Mouse (Mus musculus) v-Abl transformed pro-B cells (cell line): ENCODE data around the gene Wwox.

Experiments used
- in situ Hi-C, 2 experiments: fragments of 400-800 bp; cut with MboI; formaldehyde crosslinking; loops; one replicate each; pipeline ENCODE4 v1.15.1; 2025; ENCODE audit not compliant: unreplicated experiment in 2 of 2

Wwox gene

DNA sequence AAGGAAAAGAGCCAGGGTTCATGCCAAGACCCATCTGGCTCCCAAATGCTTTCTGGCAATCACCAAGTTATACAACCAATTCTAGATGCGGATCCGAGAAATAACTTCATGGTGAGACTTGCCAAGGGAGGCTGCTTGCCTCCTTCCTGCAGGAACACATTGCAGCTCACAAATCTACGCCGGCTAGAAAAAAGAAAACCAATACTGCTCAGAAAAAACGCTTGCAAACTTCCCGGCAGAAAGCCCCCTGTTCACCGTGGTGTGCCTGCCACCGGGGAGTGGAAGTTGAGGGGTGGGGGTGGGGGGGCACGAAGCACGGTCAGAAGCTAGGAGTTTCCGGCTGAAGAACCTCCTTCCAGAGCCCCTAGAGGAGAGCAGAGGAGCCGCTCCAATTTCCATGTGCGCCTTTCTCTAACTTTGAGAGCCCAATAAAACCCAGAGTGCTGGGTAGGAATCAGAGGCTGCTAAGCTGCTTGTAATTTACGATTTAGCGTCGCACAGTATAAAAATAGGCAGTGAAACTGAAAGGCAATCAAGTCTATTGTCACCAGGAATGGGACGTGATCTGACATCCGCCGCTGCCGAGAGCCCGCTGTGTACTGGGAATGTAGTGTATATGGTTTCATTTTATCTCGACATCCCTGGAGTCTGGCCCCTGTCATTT, 720.4 kb downstream of the Wwox start:
- in situ Hi-C loops = no loop called here

DNA sequence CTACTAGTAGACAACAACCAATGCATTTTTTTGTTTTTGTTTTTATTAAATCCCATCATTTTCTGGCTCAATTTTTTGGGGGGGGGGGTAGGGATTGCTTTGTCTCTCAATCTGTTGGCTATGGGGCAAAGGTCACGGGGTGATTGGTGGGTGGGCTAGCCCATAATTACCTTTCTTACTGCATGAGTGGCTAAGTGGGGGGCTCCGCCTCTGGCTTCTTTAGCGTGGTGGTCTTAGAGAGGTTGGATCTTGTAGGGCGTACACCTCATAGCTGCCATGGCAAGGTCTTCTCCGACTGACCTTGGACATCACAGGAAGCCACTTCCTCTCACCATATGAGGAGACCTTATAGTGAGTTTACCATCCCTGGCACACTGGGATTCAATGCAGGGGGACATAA, 721.0 kb downstream of the Wwox start:
- in situ Hi-C loops = no loop called here

DNA sequence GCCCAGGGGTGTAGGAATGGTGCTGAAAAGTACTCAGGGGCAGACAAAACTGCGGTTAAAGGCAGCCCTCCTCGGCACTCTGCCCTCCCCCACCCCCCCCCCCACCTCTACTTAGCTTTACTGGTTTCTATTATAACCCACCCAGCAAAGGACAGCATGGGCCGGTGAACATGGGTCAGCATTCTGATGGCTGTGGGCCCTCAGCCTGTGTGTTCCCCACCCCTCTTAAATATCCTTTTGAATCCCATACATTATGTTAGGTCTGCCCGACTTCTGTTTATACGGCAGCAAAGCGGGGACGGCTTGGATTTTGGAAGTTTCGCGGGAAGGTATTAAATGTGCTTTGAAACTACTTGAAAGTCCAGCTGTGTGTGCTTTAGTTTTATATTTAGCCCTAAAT, 722.1 kb downstream of the Wwox start:
- in situ Hi-C loops = no loop called here

DNA sequence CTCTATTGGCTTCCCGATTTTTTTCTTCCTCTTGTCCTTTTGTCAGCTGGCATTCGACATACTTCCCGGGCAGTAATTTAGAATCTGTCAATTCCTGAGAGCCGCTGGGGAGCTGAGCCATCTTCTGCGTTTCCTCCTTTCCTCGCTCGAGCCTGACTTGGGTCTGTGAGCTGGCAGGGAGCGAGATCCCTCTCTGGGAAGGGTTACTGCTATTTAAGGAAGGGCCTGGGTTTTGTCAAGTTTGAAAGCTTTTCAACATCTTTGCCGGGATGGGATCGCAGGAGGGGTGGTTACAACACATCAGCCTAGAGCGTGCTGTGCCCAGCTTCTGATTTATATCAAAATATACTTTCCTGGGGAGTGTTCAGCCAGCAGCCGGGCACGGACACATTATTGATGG, 725.4 kb downstream of the Wwox start:
- in situ Hi-C loops = no loop called here

DNA sequence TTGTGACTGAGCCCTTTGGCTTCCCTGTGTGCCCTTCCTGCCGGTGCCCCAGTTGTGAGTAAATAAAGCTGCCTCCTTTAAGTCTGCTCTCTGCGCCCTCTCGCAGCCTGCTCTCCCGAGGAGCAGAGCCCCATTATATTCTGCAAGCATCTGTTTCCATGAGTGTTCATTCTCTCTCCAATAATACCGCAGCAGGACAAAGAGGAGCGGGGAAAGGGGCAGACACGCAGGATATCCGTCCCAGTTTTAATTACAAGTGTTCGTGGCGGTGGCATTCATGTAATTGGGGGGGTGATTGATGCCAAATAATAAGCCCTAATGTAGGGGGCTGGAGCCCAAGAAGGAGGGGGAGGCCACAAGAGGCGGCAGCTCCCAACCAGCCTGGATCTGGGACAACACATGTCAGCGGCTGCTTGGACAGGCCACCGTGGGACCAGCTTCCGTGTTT, 734.2 kb downstream of the Wwox start:
- in situ Hi-C loops = no loop called here

DNA sequence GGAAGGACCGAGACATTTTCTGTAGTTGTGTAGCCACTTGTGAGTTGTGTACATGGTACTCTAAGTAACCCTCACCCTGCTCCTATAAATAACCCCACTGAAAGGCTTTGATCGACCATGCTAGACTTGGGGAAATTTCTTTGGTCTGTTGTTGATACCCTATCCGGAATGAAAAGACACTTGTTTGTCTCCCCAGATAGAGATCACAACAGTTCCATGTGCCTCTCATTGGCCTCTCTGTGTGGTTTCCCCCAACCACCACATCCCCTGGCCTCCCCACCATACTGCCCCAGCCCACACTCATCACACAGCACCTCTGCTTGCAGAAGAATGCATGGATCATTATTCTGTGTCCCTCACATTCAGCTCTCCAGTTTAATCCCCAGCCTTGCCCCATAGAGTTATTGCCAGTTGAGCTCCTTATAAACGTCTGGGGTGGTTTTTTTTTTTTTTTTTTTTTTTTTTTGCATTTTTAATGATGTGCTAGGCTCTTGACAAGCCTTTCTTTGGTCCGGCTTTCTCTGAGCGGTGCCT, 746.0 kb downstream of the Wwox start:
- in situ Hi-C loops = loop anchor here (5.0 to 10.0 kb wide), 5 partner anchors 71 to 391 kb away; no protein-coding TSS in a partner anchor

DNA sequence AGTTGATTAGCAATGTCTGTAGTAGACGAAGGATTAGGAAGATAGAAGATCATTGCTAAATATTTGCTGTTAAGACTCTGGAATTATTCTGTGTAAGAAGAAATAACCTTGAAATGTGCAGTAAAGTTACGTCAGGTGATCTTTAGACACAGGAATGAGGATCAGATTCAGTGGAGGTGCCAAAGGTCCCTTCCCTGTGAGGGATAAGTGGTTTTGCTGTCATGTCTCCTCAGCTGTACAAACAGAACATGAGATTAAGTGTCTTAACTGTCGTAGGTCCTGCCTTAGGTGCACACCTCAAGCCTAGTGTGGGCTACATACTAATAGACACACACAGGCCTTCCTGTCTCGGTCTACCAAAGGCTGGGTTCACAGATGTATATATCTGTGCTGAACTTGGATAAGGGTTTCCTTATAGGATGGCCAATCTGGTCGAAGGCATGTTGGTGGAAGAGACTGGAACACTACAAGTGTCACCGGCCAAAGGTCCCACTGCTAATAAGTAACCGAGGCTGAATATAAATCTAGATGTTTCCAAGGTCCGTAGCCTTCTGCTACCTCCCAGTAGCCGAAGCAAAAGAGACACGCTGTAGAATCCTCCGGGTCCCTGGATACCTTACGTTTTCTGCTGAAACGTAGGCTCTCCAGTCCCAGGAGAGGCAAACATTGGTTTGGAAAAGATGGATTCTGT, 746.8 kb downstream of the Wwox start:
- in situ Hi-C loops = loop anchor here (5.0 to 10.0 kb wide), 5 partner anchors 71 to 391 kb away; no protein-coding TSS in a partner anchor

DNA sequence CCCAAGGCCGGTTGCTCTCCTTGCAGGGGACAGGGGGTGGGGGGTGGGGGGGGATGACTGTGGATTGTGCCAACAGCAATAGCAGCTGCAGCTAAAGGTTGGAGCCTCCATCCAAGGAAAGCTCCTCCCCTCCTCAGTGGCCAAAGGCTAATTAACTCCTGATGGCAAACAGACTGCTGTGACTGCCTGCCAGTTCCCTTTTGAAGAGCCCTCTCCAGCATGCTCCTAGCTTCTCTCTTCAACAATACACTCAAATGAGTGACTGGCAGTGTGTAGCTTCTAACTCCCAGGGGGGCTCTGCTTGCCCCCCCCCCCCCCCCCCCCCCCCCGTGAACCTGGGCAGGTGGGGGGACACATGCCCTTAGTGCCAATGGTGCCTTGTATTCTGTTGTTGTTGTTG, 747.4 kb downstream of the Wwox start:
- in situ Hi-C loops = loop anchor here (5.0 to 10.0 kb wide), 5 partner anchors 72 to 392 kb away; no protein-coding TSS in a partner anchor

DNA sequence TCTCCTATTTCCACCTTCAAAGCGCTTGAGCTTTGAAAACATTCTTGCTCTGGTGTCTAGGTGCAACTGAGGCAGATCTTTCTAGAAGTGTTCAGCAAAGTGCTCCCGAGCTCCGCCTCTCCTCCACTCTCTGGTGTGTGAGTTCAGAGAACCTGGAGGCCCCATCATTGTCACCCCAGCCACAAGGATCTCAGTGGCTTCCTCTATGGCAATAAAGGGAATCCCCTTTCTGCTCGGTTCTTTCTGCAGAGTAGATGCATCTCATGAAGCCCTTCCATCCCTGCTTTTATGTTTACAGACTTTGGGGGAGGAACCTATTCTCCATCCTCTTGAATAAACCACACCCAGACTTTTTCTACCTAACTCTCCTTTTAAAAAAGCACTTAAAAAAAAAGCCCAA, 749.0 kb downstream of the Wwox start:
- in situ Hi-C loops = loop anchor here (5.0 to 10.0 kb wide), 5 partner anchors 74 to 394 kb away; no protein-coding TSS in a partner anchor

DNA sequence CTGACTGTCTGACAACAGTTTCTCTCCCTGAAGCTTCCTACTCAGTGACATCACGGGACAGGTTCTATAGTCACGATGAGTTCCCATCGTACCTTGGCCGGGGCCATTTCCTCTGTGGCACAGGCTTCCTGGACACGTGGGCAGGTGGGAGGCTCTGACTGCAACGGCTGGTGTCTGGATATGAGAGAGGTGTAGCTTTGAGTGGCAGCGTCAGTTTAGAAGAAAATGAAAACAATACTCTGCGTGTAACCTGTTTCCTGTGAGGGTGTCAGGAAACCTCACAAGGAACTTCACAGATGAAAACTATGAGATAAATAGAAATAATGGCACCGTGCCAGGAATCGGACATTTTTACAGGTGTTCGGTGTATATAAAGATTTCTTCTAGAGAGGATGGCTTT, 750.4 kb downstream of the Wwox start:
- in situ Hi-C loops = loop anchor here (5.0 to 10.0 kb wide), 5 partner anchors 75 to 395 kb away; no protein-coding TSS in a partner anchor

DNA sequence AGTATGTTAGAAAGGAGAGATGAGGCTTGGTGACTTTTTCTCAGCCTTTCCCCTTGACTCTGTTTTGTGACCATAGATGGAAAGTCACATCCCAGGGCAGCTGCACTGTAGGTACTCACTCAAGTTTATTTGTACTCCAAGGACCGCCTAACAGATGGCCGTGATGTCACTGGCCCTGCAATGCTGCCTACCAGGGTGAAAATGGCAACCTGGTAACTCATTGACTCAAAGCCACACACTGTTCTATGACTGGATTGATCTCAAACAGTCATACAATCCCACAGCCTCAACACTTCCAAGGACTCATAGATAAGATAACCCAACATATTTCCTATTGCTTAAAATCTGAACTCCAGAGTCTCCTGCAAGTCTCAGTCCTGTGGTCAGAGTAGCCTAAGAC, 754.3 kb downstream of the Wwox start:
- in situ Hi-C loops = no loop called here

DNA sequence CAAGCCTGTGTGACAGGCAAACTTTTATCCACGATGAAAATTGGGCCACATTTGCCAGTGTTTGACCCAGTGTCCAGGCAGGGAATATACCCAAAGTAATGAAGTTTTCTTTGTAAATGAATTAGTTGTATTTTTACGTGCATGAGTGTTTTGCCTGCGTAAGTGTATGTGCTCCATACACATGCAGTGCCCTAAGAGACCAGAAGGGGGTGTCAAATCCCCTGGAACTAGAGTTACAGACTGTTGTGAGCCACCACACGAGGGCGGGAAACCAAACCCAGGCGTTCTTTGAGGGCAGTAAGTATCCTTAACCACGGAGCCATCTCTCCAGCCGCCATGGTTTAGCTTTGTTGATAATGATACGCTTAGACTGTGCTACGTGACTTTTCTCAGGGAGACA, 755.9 kb downstream of the Wwox start:
- in situ Hi-C loops = no loop called here

DNA sequence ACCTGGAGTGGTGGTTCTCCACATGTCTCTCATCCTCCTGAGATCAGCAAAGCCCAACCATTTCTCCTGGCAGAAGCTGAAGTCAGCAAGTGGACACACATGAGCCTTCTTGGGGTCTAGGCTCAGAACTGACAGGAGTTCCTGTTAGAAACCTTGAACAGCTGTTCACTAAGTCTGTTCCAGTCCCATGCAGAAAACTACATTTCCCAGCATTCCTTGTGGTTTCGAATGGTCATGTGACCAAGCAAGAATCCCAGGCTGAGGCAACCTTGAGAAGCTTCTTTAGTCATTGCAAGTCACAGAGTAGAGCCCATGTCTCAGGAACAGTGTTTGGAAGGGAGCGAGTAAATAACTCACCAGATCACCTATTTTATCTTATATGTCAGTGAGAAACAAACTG, 757.4 kb downstream of the Wwox start:
- in situ Hi-C loops = no loop called here

DNA sequence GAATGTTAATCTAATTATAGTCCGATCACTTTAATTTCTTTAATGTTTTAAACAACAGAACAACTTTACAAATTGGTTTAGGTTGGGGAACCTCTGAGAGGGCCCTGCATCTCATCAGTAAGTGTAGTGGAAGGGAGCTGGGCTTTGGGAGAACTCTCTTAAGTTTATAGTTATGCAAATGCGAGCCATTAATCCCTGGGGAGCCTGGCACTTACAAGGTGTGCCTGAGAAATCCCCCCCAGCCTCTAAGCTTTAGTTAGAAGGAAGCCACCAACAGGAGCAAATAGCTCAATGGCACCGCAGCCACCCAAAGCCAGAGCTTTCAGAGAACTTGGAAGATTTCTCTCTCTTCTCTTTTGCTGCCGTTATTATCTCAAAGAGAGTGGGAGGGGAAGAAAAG, 759.7 kb downstream of the Wwox start:
- in situ Hi-C loops = no loop called here

DNA sequence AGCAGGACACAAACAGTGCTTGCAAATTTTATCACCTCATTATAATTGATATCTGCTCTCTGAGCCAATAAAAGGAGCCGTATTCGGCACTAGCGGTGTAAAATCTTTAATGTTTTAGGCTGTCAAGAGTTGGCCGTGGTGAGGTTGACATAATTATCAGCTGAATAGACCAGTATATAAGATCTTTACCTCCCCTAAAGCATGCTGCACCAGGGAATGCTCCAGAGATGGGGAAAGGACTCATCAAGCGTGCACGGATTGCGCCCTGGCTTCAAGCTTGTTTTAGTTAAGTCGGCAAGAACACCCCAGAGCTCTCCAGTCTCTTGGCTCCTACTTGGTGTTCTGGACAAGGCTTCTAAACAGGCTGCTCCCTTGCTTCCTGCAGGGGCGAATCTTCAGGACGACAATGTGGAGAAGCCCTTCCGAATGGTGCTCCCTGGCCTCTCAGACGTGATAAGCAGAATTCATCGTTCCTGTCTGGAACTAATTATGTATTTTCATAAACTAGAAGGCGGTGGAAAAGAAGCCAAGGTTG, 760.2 kb downstream of the Wwox start:
- in situ Hi-C loops = loop anchor here in 1 of 2 experiments (25.0 kb wide), 1 partner anchor 1562 kb away; the partner anchor contains the start of genes Mon1b and Syce1l

DNA sequence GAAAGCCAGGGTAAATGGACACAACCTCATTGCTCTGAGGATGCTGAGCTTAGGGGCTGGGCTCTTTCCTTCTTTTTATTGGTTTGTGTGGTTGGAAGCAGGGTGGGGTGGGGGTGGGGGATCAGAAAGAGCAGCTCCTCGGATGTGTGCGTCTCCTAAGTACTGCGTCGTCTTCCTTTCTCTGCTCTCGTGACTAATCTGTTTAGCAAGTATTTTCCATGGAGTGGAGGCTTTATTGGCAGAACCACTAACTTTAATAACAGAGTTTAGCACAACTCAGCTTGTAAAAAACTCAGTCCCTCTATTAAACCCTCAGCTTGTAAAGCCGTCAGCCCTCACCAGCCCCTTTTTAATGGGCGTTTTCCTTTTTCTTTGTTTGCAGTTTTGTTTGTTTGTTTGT, 762.3 kb downstream of the Wwox start:
- in situ Hi-C loops = loop anchor here in 1 of 2 experiments (25.0 kb wide), 1 partner anchor 1564 kb away; the partner anchor contains the start of genes Mon1b and Syce1l

DNA sequence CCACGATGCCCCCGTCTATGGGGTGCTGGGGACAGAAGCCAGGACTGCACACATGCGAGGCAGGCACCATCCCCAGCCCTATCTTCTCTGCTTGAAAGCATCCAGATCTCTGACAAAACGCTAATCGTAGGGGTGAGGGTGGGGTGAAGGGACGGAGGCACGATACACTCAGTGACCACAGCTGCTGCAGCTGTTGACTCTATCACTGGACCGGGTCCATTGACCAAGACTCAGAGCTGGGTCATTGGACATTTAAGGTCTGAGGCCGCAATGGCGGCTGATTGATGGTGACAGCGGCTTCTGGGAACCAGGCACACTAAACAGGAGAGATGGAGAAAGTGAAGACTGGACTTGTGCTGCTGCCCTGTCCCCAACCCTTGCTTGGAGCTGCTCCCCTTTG, 768.0 kb downstream of the Wwox start:
- in situ Hi-C loops = loop anchor here in 1 of 2 experiments (25.0 kb wide), 1 partner anchor 1570 kb away; the partner anchor contains the start of genes Mon1b and Syce1l

DNA sequence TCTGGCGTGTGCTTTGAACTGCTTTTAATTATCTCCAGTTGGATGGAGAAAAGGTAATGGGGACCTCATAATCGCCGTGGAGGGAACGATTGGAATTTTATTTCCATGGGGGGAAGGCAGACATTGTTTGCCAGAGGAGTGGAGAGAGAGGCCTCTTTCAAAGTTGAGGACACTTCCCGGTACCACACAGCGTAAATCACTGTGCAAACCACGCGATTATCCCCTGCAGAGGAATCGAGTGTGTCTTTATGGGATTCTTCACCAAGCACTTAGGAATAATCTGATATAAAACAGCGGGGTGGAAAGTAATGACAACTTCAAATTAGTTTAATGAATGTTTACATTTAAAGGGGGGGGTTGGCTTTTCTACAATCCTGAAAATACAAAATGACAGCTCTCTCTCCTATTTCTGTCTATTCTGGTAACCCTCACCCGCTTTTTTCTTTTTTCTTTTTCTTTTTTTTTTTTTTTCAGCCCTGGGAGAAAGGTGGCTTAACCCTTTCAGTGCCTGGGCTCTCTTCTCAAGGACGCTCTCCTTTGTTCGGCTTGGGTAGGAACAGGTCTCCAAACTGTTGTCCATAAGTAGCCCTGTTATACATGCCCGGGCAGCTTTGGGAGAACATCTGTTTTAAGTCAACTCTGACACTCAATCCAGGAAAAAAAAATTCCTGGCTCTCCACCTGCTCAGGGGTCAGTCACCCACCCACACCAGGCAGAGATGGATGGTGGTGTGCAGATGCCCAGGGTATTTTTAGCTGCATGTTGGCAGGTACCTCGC, 769.1 kb downstream of the Wwox start:
- in situ Hi-C loops = loop anchor here in 1 of 2 experiments (25.0 kb wide), 1 partner anchor 1571 kb away; the partner anchor contains the start of genes Mon1b and Syce1l

DNA sequence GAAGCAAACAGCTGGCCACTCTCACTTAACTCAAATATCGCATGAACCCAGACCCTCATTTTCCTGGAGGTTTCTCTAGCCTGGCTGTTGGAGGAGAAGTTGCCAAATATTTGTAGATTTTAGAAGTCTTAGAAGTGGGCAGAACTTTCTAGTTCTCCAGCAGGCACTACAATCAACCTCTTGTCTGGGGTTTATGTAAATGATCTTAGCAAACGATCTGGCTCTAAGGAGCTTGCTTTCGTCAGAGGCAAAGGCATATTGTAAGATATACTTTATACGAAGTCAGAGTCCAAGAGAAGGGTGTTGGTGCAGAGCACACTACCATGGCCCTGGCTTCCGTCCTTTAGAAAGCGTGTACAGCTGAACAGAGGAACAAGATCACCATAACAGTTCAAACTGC, 770.6 kb downstream of the Wwox start:
- in situ Hi-C loops = loop anchor here in 1 of 2 experiments (25.0 kb wide), 1 partner anchor 1573 kb away; the partner anchor contains the start of genes Mon1b and Syce1l

DNA sequence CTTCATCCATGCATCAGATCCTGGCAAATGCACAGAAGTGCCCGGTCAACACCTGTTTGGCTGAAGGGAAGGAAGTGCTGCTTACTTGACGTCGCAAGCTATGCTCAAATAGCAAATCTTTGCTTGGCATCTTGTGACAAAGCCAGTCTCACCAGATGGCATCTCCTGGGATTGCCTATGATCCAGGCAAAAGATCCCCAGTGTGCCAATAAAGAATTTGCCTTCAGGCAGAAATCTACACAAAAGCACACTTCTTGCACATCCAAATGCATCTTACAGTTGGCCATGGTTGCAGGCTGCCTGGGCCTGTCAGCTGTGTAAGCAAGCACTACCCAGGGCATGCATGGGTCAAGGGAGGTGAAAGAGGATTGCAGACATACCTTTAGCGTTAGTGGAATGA, 773.7 kb downstream of the Wwox start:
- in situ Hi-C loops = loop anchor here in 1 of 2 experiments (25.0 kb wide), 1 partner anchor 1576 kb away; the partner anchor contains the start of genes Mon1b and Syce1l
